Mouse (Mus musculus) CH12.LX (cell line): Measurements from ENCODE around the gene Tubd1.

ENCODE experiments used
- CTCF ChIP-seq, 2 experiments: IDR thresholded peaks in 1 of 2; conservative IDR thresholded peaks in 1 of 2; 2 replicates each; pipeline ENCODE4 v1.5.1; 2011 to 2012; ENCODE audit warnings: low read depth in 2 of 2, low read length in 2 of 2, improper control_type of control experiment in 1 of 2, inconsistent platforms in 1 of 2, mild to moderate bottlenecking in 1 of 2, moderate library complexity in 1 of 2
- E2F4 ChIP-seq: IDR thresholded peaks from 2 replicates; pipeline ENCODE4 v1.6.1; 2011; ENCODE audit warnings: low read depth, low read length, improper control_type of control experiment; ENCODE audit not compliant: insufficient replicate concordance
- ELF1 ChIP-seq: IDR thresholded peaks from 2 replicates; pipeline ENCODE4 v1.6.1; 2014; ENCODE audit warnings: low read depth, mild to moderate bottlenecking, inconsistent platforms, low read length, improper control_type of control experiment
- EP300 ChIP-seq: IDR thresholded peaks from 2 replicates; pipeline ENCODE4 v1.6.1; 2011; ENCODE audit warnings: low read length, improper control_type of control experiment
- IRF4 ChIP-seq: IDR thresholded peaks from 2 replicates; pipeline ENCODE4 v1.6.1; 2014; ENCODE audit warnings: low read depth, mild to moderate bottlenecking, inconsistent platforms, low read length, improper control_type of control experiment
- JUND ChIP-seq: conservative IDR thresholded peaks from 2 replicates; pipeline ENCODE4 v1.6.1; 2011; ENCODE audit warnings: low read depth, low read length, improper control_type of control experiment
- MEF2A ChIP-seq: IDR thresholded peaks from 2 replicates; pipeline ENCODE4 v1.6.1; 2014; ENCODE audit warnings: low read depth, mild to moderate bottlenecking, inconsistent platforms, low read length, improper control_type of control experiment, borderline replicate concordance
- NRF1 ChIP-seq: IDR thresholded peaks from 2 replicates; pipeline ENCODE4 v1.6.1; 2014; ENCODE audit warnings: low read depth, mild to moderate bottlenecking, inconsistent platforms, low read length, improper control_type of control experiment, moderate library complexity
- POLR2A ChIP-seq: IDR thresholded peaks from 2 replicates; pipeline ENCODE4 v1.6.1; 2011; ENCODE audit warnings: low read depth, mild to moderate bottlenecking, improper control_type of control experiment, low read length
- TCF12 ChIP-seq: IDR thresholded peaks from 2 replicates; pipeline ENCODE4 v1.6.1; 2014; ENCODE audit warnings: low read depth, mild to moderate bottlenecking, inconsistent platforms, low read length, improper control_type of control experiment
- ZNF384 ChIP-seq: IDR thresholded peaks from 2 replicates; pipeline ENCODE4 v1.6.1; 2012; ENCODE audit warnings: low read depth, low read length, improper control_type of control experiment, inconsistent platforms

GRCm38 (mm10) chr11:86598154-86598553 lies 53.4 kb downstream of the Tubd1 start:
- TF ChIP-seq IRF4 (no peak), POLR2A (no peak), NRF1 (no peak), CTCF (conservative IDR thresholded peaks at IDR 0.05 in 1 of 2, IDR thresholded peaks at IDR 0.05 in 1 of 2; ENCODE audit: low read depth in 2 of 2, low read length in 2 of 2) (no peak), E2F4 (no peak), MEF2A (no peak), ZNF384 (no peak), TCF12 (no peak), EP300 (no peak), JUND (no peak), ELF1 (no peak)
